Mouse (Mus musculus) brain, embryonic 14.5 days (tissue): ENCODE results near the gene Iqcg. TPM values are rescaled to one million over a fixed set of nuclear protein-coding genes. Genes with fewer than 3 reads are reported as not detected.
A peak's percentile ranks its signal among the peaks of the same experiment; 100 is the strongest.

Experiments
- DNase-seq: peaks from one replicate; pipeline ENCODE4 v3.0.0-alpha.2; 2011; ENCODE audit warnings: low read depth
- CTCF ChIP-seq: fragments of 200-500 bp; IDR thresholded peaks from 2 replicates; pipeline ENCODE4 v1.5.1; 2012; ENCODE audit warnings: inconsistent platforms, mild to moderate bottlenecking, moderate library complexity, borderline replicate concordance; ENCODE audit not compliant: insufficient read depth, insufficient read length; ENCODE audit errors: extremely low read depth
- POLR2A ChIP-seq: fragments of 200-500 bp; IDR thresholded peaks from 2 replicates; pipeline ENCODE4 v1.6.1; 2012; ENCODE audit warnings: mild to moderate bottlenecking, inconsistent platforms, borderline replicate concordance; ENCODE audit not compliant: poor library complexity, insufficient read depth, insufficient read length, severe bottlenecking; ENCODE audit errors: extremely low read depth
- polyA plus RNA-seq: library from polyadenylated mRNA; depleted of rRNA; stranded (reverse); fragments of >200 nt; gene quantifications from 2 replicates; pipeline ENCODE4 v1.2.3, GENCODE M21; 2012

Gene Iqcg
- polyA plus RNA-seq, 1 experiment: 2.7 TPM

- no peak for DNase-seq
- TF ChIP-seq POLR2A: no peak
- no peak for TF ChIP-seq CTCF
Observed at GRCm38 (mm10) chr16:33017677-33018349, 38.2 kb downstream of the Iqcg start.

GRCm38 (mm10) chr16:33015986-33016385 is 40.0 kb downstream of the Iqcg start:
- no peak for DNase-seq
- TF ChIP-seq POLR2A (no peak), CTCF (no peak)

- no peak for TF ChIP-seq POLR2A
- no peak for TF ChIP-seq CTCF
- no peak for DNase-seq
Observed at GRCm38 (mm10) chr16:33015396-33015907, 40.6 kb downstream of the Iqcg start.

GRCm38 (mm10) chr16:33014921-33015320 is 41.1 kb downstream of the Iqcg start:
- no peak for TF ChIP-seq CTCF
- TF ChIP-seq POLR2A: no peak
- peak; percentile 20 for DNase-seq

- DNase-seq: no peak
- no peak for TF ChIP-seq CTCF
- TF ChIP-seq POLR2A: no peak
Observed at GRCm38 (mm10) chr16:33013801-33014200, 42.2 kb downstream of the Iqcg start.

- DNase-seq: no peak
- TF ChIP-seq CTCF (no peak), POLR2A (no peak)
Observed at GRCm38 (mm10) chr16:33010166-33010565, 45.9 kb downstream of the Iqcg start.

GRCm38 (mm10) chr16:33007436-33007835 is 48.6 kb downstream of the Iqcg start:
- peak; percentile 30 for DNase-seq
- TF ChIP-seq CTCF (no peak), POLR2A (no peak)

- peak; percentile 33 for DNase-seq
- TF ChIP-seq CTCF: no peak
- no peak for TF ChIP-seq POLR2A
Observed at GRCm38 (mm10) chr16:33006888-33007287, 49.1 kb downstream of the Iqcg start.

- DNase-seq: peak; percentile 90
- TF ChIP-seq CTCF (no peak), POLR2A (no peak)
Observed at GRCm38 (mm10) chr16:33005216-33005615, 50.8 kb downstream of the Iqcg start.

GRCm38 (mm10) chr16:32992158-32992557 is 63.9 kb downstream of the Iqcg start:
- DNase-seq: no peak
- TF ChIP-seq CTCF (no peak), POLR2A (no peak)

- DNase-seq: no peak
- no peak for TF ChIP-seq CTCF
- TF ChIP-seq POLR2A: no peak
Observed at GRCm38 (mm10) chr16:32984631-32985030, 71.4 kb downstream of the Iqcg start.

- no peak for DNase-seq
- TF ChIP-seq POLR2A: no peak
- no peak for TF ChIP-seq CTCF
Observed at GRCm38 (mm10) chr16:32981405-32981804, 74.6 kb downstream of the Iqcg start.

- peak; percentile 7 for DNase-seq
- no peak for TF ChIP-seq POLR2A
- TF ChIP-seq CTCF: no peak
Observed at GRCm38 (mm10) chr16:32980227-32980626, 75.8 kb downstream of the Iqcg start.
